Mouse (Mus musculus) lung, postnatal 0 days (tissue): Measurements from ENCODE around the gene Ptrh1.

Source experiments
- CTCF ChIP-seq: IDR thresholded peaks from 2 replicates; pipeline ENCODE4 v1.5.1; 2016; ENCODE audit warnings: antibody characterized with exemption, mild to moderate bottlenecking
- EP300 ChIP-seq: IDR thresholded peaks from 2 replicates; pipeline ENCODE4 v1.6.1; 2016; ENCODE audit warnings: antibody characterized with exemption, mild to moderate bottlenecking, control low read depth

GRCm38 (mm10) chr2:32791297-32791696, 15.7 kb downstream of the Ptrh1 start:
- no peak for TF ChIP-seq CTCF
- TF ChIP-seq EP300: no peak
